Mouse (Mus musculus): ENCODE data around the gene Pam16. TPM values are rescaled to one million over a fixed set of nuclear protein-coding genes. Genes with fewer than 3 reads are reported as not detected.

The Pam16 gene
- total RNA-seq, 2 experiments from 2014 or later: 79.3 to 82.7 TPM

DNA sequence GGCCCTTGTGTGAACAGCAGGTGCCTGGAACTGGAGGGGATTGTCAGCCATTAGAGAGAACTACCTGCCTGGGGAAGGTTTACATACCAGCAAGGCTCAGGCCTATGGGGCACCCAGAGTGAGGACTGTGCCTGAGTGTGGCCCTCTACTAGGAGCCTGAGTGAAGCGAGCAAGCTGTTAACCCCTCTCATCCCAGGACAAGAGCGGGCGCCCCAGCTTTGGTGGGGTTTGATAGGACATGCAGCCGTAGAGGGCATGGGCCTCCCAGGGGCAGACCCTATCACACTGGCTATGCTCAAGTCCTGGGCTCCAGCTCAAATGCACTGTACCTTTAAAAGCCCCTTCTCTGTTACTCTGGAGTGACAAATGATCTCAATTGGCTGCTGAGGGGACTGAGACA, 22.0 kb upstream of the Pam16 start:
- no peak for DNase-seq

DNA sequence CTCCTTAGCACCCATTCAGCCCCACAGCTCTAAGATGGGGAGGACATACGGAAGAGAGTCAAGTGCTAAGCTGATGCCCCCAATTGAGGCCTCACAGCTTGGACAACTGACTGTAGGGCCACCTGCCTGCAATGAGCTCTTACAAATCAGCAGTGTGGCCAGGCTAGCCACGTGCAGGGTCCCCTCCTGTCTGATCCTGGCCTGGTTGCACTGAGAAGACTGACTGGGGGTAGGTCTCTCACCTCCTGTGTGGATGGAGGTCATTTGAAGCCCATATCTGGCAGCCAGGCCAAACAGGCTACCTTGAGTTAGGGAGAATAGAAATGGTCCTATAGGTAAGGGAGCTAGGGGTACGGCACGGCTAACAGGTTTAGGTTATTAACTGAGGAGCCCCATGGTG, 21.1 kb upstream of the Pam16 start:
- DNase-seq: no peak

DNA sequence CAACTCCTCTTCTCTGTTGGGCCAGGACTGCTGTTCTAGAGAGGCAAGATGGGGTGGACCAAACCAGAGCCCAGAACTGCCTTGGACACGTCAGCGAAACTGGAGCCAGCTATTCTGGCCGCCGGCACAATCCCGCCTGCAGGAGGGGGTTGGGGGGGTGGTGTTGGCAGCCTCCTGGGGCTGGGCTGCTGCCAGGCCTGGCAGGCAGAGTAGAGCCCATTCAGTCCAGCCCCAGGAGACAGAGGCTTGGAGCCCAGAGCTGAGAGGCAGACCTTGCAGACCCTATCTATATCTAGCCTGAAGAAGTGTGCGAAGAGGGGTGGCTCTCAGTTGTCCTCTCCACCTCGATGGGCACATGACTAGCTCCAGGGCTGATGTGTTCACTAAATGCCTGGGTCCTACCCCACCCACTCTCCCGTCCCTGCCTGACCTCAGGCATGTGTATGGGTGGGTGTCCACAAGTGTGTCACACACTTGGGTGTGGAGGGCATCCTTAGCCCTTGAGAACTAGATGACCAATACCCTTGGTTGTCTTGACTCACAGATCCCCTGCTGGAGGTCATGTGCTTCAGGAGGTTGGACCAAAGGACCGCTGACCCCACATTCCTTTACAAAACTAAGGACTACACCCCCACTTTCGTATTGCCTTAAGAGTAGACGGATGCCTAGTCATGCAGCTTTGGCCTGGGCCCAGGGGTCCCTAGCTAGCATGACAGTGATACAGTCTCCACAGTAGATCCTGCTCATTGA, 19.1 kb upstream of the Pam16 start:
- DNase-seq: peak; percentile 82

DNA sequence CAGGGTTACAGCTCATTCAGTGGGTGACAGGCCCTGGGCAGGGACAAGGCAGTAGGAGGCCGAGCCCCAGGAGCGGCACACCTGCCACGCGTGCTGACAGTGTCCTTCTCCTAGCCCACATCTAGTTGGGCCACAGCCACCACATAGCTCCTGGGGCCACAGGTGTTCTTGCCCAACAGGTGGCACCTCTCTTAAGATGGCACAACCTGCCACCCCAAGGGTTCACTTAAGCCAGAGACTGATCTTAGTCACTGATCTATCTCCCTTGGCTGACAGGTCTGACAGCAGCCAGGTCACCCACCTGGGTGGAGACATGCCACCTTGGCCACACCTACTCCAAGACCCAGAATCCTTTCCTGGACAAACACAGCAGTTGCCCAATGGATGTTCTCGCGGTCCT, 18.1 kb upstream of the Pam16 start:
- DNase-seq: no peak

DNA sequence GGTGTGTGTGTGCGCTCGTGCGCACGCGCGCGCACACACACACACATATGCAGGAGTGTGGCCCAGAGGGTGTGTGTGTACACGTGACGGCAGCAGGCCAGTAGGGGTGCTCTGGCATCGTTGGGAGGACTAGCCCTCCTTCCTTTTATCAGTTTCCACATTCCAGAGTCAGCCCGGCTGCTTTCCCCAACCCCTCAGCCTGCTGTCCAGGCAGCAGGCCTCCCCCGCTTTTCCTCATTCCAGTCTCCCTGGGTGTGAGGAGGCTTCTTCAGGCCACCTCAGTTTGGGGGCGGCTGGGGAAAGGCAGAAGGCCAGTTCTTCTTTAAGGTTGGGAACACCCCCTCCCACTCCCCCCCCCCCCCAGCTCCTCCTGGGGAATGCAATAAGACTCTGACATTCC, 17.4 kb upstream of the Pam16 start:
- DNase-seq: no peak

DNA sequence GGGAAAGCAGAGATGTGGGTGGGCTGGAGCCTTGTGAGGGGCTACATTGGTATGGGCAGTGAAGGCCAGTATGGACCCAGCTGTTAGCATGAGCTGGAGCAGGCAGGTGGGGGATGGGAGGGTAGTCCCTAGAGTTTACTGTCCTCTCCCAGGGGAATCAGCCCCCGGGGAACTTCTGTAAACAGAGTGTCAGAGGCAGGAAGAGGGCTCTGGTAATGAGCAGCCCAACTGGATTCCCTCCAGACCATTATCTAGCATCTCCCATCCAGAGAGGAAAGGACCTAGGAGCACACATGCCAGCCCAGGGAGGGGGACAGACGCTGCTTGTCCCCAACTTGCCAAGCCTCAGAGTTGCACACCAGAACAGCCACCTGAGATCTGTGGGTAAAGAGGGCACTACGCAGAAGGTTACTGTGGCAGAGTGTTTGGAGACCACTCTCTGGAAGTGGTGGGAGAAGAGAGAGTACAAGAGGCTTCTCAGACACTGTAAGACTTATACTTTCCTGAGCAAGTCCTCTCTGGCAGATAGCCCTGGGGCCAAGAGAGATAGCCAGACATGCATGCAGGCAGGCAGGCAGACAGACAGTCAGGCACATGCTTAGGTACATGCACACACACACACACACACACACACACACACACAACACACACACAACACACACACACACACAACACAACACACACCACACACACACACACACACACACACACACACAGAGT, 16.5 kb upstream of the Pam16 start:
- no peak for DNase-seq

DNA sequence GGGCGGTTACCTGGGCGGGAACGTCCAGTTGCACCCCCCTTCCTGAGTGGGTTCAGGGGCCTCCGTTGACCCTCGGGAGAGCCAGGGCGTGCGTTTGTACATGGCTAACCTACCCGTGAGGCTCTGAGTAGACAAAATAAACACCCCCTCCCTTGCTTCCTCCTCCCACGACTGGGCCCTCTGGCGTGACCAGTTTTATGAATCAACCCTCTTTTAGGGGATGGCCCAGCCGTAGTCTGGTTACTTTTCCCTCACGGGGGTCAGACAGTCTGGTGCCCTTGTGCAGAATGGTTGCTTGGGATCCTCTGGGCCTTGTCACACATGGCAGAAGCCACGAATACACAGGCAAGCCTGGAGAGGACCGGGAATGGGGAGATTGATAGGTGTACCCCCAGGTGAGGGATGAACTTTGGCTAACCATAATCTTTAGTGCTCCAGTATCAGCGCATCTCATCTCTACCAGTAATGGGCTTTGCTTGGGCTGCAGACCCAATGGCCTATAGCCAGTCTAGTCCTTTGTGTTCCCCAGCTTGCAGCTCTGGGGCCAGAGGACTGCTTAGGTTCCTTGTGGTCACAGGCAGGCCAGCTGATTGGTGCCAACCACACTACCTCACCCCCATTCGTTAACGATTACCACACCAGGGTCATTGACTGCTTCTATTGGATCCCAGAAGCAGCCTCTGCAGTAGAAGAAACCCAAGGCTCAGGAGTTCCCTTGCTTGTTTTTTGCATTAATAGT, 15.6 kb upstream of the Pam16 start:
- DNase-seq: no peak

DNA sequence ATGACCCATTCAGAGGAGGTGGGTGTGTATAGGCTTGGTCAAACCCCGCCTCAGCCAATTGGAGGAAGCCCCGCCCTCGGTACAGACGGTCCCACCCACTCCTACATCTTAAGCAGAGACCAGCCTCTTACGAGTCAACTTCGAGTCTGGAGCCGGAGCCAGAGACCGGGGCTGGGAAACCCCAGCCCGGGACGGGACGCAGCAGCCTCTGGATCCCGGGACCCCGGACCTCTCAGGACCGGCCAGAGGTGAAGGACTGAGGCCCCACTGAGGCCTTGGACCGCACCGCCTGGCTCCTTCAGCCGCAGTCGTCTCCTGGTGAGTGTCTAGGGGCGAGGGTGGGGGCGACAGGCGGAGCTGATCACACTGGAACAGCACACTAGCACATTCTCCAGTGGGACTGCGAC, 15.0 kb upstream of the Pam16 start, which contains the start of the genes Vasn and Dnaja3:
Gene Vasn (plus strand): TSS at position 111 of the 407 bp plus-strand sequence.
Gene Dnaja3 (plus strand): TSS at position 159 of the 407 bp plus-strand sequence.
- DNase-seq: peak; percentile 80

DNA sequence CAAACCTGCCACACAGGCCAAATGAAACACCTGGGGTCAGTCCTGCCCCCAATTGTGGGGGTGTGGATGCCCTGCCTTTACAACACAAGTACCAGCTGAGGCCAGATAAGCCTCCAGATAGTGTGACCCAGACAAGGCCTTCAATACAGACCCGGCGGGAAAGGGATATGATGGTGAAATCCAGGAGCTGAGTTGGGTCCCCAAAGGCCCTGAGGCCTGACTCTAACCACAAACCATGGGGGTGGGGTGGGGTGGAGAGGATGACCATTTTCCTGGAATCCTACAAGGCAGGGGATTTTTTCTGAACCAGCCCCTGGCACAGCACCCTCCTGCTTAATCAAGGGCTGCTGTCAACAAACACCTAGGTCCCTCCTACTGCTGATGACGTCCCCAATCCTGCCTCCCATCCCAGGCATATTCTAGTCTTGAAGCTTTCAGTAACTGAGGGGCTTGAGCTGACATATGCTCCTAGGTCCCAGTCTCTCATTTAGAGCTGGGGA, 14.2 kb upstream of the Pam16 start:
- DNase-seq: no peak

DNA sequence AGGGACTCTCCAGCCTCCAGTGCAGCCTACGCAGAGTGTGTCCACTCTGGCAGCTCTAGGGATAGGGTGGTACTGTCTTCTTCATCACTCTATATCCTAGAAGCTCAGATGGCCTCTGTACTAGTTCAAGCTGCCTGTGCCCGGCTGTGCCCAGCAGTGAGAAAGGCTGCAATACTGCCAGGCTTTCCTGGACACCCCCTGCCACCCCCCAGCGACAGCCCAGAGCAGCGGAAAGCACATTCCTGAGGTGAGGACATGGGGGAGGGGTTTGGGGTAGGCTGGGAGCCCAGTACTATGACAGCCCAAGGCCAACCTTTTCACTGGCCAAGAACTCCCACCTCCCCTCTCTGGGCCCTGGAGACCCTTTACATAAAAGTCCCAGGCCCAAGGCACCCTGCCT, 11.0 kb upstream of the Pam16 start:
- no peak for DNase-seq

DNA sequence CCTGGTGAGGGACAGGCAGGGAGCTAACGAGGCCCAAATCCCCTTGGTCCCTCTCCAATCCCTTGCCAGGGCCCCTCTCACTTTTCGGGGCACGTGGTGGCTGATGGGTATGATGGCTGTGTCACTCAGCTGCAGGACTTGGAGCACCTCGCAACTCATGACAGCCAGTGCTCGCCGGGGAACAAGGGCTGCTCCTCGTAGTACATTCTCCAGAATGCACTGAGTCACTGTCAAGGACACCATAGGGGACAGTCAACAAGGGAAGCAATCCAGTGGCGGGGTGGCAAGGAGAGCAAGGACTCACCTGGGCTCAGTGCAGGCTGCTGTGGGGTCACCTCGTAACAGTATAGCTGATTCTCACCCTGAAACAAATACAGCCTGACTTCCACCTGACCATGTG, 9.9 kb upstream of the Pam16 start:
- no peak for DNase-seq

DNA sequence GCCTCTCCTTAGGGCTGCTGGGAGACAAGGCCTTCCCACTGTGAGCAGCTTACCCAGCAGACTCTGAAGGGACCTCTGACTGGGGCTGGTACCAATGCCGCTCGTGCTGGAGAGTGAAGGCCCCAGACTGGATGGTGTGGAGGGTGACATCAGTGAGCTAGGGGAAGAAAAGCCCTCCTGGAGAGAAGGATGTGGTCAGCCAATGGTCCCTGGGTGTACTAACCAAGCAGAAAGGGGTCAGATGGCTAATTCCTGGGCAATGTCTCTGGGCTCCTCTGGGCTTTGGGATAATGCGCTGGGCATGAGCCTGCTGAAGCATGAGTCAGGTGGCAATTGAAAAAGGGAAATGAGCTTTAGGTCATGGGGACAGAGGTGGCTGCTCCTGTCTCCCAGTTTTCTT, 8.9 kb upstream of the Pam16 start:
- DNase-seq: no peak

DNA sequence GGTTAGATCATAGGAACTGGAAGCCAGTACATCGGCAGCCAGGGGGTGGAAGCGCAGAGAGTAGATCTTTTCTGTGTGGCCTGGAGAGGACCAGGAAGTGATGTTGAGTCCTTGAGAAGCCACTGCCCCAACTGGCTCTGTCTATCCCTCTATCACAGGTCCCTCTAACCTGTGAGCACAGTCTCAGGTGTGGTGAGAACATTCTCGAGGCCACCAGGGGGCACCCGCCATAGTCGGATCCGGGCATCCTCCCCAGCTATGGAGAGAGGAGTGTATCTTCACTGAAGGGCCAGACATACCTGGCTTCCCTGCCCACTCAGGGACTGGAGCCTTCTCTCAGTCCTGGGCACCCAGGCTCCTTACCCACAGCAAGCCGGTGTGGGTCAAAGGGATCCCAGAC, 7.3 kb upstream of the Pam16 start:
- no peak for DNase-seq

DNA sequence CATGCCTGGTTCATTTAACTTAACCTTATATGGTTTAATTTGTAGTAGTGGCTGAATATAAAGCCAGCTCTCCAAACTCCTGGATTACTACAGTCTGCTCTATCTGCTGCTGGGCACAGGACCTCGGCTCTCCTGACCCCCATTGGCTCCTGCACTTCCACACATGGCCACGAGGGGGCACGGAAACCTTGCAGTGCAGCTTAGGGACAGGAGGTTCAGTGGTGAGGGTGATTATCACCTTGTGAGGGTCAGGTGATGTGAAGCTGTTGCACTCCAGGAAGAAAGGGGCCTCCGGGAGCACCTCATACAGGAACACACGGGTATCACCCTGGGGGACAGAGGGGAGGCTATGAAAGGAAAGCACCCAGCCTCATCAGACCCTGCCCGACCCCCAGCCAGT, 5.2 kb upstream of the Pam16 start:
- peak; percentile 92 for DNase-seq

DNA sequence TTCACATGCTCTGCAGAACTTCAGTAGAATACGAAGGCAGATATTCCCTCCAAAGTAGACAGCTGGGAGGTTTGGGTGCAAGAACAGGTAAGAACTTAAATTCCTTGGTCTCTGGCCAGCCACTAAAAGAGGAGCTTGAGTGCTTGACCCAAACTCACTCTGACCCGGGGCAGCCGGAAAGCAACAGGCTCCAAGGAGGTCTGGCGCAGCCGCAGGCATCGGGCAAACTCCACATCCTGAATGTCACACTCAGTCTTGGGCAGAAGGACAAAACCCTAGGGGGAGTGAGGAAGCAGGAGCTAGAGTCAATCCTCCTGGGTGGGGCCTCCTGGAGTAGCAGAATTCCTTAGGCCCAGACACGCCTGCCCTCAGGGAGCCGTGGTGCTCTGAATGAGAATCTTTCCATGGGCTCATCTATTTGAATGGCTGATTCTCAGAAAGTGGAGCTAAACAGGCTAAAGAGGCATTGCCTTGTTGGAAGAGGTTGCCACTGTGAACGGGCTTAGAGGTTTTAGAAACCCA, 4.2 kb upstream of the Pam16 start:
- DNase-seq: no peak

DNA sequence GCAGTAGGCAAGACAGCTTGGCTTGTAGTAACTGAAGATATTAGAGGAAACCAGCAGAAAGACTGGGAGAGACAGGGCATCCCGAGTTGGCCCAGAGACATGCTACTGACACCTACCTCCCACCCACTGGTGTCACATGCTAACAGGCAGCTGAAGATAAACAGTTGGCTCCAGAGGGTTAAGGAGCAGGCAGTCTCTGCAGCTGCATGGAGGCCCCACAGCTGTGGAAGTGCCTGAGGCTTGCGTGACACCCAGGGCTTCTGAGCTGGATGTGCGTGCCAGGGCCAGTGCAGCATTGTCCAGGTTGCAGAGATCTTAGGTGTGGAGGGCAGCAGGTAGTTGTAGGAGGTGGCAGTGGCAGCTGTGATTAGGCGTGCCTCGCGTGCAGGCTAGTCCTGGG, 2.3 kb upstream of the Pam16 start:
- no peak for DNase-seq

DNA sequence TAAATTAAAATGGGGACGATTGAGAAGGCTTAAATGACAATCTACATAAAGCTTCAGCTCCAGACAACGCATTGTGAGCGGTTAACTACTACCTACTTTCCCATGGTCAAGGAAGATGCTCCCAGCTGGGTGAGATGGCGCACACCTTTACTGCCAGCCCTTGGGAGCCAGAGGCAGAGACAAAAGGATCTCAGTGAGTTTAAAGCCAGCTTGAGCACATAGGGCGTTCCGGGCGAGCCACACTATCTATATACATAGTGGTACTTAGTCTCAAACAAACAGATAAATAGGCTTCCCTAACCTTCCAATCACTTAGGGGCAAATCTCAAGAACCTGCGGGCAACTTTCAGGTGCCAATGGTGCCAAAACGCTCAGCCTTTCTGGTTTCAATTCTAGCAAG, 714 bp downstream of the Pam16 start:
- DNase-seq: no peak

DNA sequence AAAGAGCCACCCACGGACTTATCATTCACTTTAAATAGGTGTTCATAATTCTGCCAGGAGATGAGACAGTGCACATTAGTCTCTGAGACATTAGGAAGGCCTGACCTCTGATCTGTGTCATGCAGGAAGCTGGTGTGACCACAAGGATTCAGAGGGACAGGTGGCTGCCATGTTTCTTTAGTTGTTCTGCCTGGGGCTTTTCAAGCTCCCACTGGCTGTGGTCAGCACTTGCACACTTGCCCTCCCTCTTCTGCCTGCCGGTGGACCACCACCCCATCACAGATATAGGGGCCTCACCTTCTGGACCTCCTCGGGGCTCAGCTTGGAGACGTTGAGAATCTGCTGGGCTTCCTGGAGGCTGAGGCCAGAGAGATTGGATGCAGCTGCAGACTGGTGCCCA, 8.0 kb downstream of the Pam16 start:
- no peak for DNase-seq

DNA sequence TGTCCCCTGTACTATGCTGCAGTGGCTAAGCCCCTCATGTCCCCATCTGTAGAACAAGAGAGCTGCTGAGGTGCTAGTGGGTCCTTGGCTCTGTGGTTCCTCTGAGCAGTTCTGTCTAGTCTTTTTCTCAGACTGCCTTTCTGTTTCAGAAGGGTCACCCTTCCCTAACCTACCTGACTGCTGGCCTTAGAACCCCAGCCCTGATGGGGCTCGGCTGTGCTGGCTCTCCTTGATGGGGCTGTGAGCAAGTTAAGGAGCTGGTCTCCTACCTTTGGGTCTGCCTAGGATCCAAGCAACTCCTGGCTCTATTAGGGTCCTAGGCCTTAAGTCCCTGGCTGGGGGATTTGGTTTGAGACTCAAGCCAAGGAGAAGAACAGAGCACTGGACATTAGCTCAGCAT, 9.5 kb downstream of the Pam16 start:
- no peak for DNase-seq

DNA sequence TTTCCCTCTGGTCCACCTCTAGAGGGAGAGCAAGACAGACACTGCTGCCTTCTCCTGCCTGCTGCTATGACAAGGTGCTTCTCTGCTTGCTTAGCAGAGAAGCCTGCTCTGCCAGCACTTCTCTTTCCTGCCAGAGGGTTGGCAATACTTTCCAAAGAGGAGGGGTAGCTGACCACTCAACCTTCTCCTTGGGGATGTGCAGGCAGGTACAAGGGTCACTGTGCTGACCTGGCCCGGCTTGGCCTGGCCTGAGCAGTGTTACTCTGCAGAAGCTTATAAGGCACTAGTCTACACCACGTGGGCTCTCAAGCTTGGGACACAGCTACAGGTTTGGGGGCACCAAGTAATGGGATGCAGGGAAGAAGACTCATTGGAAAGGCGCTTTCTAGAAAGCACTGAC, 10.1 kb downstream of the Pam16 start:
- no peak for DNase-seq

DNA sequence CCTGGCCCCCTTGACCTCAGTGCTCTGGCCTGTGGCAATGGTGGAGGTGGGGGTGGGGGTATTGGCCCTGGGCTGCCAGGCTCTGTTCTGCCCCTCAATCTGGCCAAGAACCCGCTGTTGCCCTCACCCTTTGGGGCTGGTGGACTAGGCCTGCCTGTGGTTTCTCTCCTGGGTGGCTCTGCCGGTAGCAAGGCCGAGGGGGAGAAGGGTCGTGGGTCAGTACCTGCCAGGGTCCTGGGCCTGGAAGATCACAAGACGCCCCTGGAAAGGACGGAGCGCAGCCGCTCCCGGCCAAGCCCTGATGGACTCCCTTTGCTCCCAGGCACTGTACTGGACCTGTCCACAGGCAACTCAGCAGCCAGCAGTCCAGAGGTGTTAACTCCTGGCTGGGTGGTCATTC, 11.1 kb downstream of the Pam16 start:
- DNase-seq: no peak

DNA sequence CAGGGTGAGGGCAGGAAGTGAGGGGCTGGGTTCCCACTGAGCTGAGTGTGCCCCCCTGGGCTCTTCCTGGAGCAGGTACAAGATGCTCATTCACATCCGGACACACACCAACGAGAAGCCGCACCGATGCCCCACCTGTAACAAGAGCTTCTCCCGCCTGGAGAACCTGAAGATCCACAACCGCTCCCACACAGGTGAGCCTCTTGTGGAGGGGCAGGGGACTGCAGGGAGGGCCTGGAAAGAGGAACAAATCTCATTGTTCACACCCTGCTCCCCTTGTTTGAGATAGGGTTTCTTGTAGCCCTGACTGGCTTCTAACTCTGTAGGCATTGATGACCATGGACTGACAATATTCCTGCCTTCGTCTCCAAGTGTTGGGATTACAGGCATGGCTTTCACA, 13.1 kb downstream of the Pam16 start:
- no peak for DNase-seq

DNA sequence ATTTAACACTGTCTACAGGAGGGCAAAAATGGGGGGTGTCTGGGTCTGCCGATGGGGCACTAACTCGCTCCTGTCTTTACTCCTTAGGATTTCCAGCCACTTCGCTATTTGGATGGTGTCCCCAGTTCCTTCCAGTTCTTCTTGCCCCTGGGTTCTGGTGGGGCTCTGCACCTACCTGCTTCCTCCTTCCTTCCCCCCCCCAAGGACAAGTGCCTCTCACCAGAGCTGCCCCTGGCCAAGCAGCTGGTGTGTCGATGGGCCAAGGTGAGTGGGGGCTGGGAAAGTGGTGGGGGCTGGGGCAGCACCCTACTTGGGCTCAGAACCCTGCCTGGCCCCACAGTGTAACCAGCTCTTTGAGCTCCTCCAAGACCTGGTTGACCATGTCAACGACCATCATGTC, 13.6 kb downstream of the Pam16 start:
- no peak for DNase-seq

All from gastrocnemius, postnatal 10 days (tissue).